Mouse (Mus musculus): Measurements from ENCODE around the gene Ppm1f. TPM values are rescaled to one million over a fixed set of nuclear protein-coding genes. Genes with fewer than 3 reads are reported as not detected.
"Not testable (repeated sequence)": the region's sequence is repeated elsewhere in the genome, so short reads cannot be mapped to it uniquely, and the experiment has no call there.

The Ppm1f gene
- 10 to 100 TPM; 43.4 to 49.0 TPM for total RNA-seq (2021)

DNA sequence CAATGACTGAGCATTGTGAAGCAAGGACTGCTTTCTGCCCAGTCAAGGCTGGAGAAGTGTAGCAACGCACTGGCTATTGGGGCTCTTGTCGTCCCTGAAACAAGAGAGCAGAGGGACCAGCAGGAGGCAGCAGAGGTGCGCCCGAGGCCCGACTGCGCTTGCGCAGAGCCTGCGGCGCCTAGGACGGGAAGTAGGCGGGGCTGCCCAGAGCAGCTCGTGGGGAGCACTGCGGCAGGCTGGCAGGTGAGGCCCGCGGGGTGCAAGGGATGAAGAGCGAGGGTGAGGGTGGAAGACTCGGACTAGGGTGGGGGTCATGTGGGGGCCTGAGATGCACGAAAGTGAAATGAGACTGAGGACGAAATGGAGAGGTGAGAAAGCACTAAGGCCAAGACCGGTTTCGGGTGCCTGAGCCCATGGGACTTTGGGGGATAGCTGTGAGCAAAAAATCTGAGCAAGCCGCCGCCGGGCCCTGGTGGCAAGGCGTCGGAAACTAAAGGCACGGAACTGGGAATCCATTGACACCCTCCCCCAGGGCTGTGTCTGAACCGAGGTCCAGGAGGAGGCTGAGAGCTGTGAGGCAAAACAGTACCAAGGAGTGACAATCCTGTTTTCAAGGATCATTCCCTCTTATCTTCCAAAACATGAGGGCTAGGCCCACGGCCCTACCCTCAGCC lies at the start of gene Ppm1f:
Gene Ppm1f (plus strand): TSS at position 88 of the 674 bp plus-strand sequence.
- DNase-seq, result peak; percentile 96 to 97
- intact Hi-C loops (cut with DNase I), result loop anchor here (1.0 to 10.0 kb wide), 3 partner anchors 16 to 378 kb away; partner anchors contain the start of genes Tmem191c, Top3b and Vpreb1

DNA sequence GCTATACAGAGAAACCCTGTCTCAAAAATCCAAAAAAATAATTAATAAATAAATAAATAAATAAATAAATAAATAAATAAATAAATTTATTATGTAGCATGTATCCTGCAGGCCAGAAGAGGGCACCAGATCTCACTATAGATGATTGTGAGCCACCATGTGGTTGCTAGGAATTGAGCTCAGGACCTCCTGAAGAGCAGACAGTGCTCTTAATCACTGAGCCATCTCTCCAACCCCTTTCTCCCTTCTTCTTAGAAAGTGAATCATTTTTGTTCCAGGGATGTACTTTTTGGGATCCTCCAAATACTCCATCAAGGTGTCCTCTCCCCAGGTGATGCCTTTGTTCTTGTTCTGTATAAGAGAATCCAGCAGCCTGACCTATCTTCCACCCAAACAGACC lies 47.1 kb upstream of the Ppm1f start:
- intact Hi-C loops (cut with DNase I), result no loop called here
- no peak for DNase-seq

DNA sequence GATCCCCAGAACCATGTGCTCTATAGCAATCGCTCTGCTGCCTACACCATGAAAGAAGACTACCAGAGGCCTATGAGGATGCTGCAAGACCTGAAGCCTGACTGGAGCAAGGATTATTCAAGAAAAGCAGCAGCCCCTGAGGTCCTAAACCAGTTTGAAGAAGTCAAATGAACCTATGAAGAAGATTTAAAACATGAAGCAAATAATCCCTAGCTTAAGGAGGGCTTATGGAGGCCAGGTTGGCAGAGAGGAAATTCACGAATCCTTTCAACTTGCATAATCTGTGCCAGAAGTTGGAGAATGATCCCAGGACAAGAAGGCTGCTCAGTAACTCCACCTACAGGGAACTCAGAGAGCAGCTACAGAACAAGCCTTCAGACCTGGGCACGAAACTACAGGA lies 43.9 kb upstream of the Ppm1f start:
- DNase-seq, result no peak
- intact Hi-C loops (cut with DNase I), result no loop called here

DNA sequence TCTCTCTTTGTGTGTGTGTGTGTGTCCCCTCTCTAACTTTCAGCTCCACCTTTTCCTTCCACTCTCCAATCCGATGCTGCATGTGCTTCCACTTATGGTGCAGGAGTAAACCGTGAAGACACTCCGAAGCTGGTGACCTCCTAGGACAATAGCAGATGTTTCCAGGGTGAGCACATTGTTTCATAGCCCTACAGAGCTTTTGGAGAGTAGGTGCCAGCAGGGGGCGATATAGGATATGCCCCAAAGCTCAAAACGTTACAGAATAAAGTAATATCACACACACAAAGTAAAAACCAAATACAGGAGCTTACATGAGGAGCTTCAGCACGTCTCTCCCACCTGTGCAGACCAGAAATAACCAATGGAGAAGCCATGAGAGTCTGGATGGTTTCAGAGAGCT lies 41.4 kb upstream of the Ppm1f start:
- intact Hi-C loops (cut with DNase I), result loop anchor here (1.0 kb wide), 1 partner anchor 57 kb away; no protein-coding TSS in a partner anchor

DNA sequence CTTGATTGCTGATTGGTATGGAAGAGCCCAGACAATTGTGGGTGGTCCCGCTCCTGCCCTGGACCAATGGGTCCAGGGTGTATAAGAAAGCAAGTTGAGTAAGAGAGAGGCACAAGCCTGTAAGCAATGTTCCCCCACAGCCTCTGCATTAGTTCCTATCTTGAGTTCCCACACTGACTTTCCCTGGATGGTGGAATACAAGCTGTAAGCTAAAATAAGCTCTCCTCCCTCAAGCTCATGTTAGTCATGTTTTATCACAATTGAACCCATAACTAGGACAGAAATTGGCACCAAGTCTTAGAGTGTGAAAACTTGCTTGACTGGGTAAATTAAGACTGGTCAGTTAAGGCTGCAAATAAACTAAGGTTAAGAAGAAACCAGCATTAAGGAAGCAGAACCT lies 40.7 kb upstream of the Ppm1f start:
- intact Hi-C loops (cut with DNase I), result loop anchor here (1.0 kb wide), 1 partner anchor 57 kb away; no protein-coding TSS in a partner anchor
- no peak for DNase-seq

More for the DNA sequence above, 41.4 kb upstream of the Ppm1f start:
- DNase-seq, result peak; percentile 58 to 75

DNA sequence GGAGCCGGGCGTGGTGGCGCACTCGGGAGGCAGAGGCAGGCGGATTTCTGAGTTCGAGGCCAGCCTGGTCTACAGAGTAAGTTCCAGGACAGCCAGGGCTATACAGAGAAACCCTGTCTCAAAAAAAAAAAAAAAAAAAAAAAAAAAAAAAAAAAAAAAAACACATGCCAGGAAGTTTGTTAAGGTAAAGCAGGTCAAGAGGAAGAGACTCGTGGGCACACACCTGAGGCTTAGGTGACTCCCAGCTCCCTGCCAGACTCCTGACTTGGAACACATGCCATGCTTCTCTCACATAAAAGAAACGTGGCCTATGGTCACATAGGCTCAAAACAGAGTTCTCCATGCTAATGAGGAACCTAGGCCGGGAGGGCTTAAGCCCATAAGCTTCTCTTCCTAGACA lies 40.2 kb upstream of the Ppm1f start:
- DNase-seq; intact Hi-C loops (cut with DNase I): not testable (repeated sequence)

DNA sequence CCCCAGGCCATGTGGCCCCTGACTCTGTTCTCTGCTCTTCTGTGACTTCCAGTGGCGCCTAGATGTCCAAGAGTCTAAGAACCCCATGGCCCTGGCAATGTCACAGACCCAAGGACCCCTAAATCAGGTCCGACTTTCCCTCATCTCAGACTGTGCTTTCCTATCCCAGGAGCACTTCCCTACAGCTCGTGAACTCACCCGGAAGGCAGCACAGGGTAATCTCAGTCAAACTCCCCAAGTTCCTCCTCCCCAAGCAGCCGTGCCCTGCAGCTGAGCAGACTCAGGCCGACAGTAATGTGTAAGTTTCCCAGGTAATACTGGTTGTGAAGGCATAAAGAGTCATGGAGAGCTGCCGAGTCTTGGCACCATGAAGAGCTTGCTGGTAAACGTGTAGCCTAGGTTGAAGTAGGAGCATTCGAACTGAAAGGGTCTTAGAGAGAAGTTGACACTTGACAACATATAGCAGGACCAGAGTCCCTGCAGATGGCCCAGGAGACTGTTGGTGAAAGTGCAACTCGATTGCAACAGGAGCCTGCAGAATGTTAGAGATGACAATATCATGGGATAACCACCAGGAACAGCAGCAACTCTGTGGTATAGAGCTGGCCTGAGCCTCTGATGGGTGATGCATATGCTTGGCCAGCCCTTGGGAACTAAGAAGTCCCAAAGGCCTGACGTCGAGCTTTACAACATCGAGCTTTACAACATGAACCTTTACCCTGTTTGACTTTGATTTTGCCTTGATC lies 39.4 kb upstream of the Ppm1f start:
- DNase-seq, result no peak
- intact Hi-C loops (cut with DNase I), result no loop called here

DNA sequence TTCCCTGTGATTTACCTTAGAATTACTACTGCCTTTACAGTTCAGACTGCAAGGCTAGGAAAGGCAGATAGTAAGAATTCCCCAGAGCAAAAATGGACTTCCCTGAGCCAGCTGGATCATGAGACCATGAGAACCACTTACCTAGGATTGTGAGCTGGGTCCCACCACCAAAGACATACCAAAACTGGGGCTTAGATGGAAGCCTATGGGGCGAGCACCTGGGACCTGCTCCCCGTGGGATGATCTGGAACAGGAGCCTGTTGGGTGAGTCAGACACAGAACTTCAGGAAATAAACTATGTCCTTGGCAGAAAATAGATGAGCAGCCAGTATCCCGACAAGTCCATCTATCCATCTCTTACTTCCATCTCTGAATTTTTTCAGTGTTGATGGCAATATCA lies 34.0 kb upstream of the Ppm1f start:
- no peak for DNase-seq
- intact Hi-C loops (cut with DNase I), result no loop called here

DNA sequence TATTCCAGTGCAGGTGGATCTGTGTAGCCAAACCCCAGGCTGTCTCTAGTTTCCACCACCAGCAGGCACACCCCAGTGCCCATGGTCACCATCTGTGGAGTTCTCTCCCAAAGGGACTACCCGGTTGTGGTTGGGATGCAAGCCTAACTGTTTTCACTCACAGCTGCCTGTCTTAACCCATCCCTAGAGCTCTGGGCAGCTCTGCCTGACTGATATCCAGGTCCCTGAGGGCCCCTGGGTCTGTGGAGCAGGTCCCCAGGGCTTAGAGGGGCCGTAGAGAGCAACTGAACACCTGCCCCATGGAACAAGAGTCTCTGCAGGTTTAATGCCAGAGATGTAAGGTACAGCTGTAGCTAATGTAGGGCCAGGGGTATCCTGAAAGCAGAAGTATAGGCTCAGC lies 32.3 kb upstream of the Ppm1f start, which contains the start of gene Igll1:
Gene Igll1 (minus strand): TSS at position 8 of the 400 bp plus-strand sequence.
- no peak for DNase-seq
- intact Hi-C loops (cut with DNase I), result no loop called here

DNA sequence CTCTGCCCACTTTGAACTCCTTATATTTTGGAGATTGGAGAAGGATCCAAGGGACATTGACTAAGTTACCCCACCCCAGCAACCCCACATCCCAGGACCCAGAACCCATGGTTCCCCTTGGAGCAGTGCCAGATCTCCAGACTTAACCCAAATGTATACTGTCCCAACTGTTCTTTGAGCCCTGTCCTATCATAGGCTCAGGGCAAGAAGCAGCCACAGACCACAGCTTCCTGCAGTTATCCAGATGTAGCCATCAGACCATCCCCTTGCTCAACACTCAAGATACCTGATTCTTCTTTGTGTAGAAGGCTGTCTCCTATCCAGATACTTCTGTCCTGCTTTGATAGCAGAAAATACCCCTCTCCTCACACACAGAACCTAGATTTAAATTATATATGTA lies 31.1 kb upstream of the Ppm1f start:
- DNase-seq, result no peak
- intact Hi-C loops (cut with DNase I), result no loop called here

DNA sequence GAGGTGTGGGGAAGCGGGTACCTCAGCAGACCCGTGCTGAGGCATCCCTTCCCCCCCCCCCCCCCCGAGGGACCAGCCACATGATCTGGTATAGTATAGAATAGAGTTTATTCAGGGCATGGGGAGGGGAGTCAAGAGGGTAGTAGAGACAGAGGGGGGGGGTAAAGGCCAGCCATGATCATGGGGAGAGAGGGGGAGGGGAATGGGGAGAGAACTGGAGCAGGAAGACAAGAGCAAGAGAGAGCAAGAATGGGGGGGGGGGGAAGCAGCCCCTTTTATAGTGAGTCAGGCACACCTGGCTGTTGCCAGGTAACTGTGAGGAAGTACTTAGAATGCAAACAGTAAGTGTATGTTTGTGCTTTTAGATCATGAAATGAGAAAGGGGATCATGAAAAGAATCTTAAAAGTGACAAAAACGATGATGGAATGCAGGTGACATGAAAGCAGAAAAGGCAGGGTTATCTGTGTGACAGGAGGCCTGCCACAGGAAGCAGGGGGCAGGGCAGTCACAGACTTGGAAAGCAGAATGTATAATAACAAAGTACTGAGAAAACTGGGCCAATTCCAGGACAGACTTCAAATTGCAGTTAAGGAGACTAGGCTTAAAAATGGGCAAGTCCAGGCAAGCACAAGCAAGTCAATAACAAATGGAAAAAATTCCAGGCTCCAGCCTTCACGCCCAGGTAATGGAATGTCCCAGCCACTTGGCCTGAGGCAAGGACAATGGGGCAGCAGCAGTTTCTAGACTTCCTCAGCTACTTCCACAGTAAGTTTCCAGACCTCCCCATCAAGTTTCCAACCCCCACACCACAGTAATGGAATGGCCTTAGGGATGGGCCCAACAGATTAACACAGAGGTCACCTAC lies 30.3 kb upstream of the Ppm1f start:
- DNase-seq, result peak; percentile 22 to 35
- intact Hi-C loops (cut with DNase I), result no loop called here

DNA sequence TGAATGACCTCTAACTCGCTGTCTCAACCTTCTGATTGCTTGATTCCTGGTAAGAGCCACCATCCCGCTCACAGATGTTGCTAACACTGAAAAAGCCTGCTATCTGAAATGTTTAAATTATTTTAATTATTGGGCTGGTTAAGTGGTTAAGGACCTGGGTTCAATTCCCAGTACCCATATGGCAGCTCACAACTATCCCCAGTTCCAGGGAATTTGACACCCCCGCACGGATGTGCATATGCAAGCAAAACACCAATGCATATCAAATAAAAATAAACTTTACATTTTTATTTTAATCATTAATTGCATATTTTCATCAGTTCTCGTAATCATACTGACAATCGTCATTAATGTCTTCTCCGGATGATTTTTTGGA lies 26.0 kb upstream of the Ppm1f start:
- intact Hi-C loops (cut with DNase I), result loop anchor here (2.0 kb wide), 1 partner anchor 27 kb away; the partner anchor contains the start of gene Ppm1f
- DNase-seq, result no peak

DNA sequence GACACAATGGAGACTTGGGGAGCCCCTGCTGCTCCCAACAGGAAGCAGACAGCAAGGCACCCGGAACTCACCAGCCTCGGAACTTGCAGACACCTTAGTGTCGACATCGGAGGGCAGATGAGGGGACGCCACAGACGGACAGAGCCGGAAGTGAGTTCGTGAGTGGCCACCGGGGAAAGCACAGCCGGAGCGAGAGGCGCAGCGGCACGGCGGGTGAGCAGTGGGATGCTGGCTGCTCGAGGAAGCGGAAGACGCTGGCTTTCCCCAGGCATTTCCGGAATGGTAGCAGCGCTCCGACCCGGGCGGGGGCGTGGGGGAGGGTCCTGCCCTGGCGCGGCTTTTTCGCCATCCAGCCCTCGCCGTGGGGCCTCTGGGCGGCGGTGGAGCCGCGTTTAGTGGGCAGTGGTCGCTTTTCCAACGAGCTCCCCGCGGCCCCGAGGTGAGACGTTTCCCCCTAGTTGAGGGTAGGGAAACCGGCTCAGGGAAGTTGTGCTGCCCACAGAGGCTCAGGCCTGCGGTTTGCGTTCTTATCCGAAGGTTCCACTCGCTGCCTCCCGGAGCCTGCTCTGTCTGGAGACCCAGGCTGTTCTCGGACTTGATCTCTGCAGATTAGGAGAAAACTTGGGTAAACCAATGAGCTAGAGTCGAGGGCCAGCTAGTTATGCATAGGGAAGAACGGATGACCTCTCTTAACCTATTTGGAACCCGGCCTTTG lies 25.5 kb upstream of the Ppm1f start, which contains the start of the genes Top3b and Vpreb1:
Gene Top3b (plus strand): TSS at position 120 of the 715 bp plus-strand sequence.
Gene Vpreb1 (minus strand): TSS at position 227 of the 715 bp plus-strand sequence.
- intact Hi-C loops (cut with DNase I), result loop anchor here (2.0 kb wide), 1 partner anchor 26 kb away; the partner anchor contains the start of gene Ppm1f
- DNase-seq, result peak; percentile 91 to 93

DNA sequence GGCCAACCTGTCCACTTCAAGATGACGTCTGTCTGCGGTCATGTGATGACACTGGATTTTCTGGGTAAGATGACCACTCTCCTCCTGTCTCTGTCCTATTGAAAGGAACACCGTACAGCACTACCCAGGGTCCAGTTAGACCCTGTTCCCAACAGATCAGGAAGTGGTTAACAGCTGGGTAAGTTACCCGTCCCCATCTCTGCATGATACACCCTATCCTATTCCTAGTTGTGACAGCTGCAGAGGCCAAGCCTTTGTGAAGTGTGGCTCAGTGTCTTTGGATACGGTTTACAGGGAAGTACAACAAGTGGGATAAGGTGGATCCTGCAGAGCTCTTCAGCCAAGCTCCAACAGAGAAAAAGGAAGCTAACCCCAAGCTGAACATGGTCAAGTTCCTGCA lies 17.2 kb upstream of the Ppm1f start:
- intact Hi-C loops (cut with DNase I), result no loop called here
- no peak for DNase-seq

DNA sequence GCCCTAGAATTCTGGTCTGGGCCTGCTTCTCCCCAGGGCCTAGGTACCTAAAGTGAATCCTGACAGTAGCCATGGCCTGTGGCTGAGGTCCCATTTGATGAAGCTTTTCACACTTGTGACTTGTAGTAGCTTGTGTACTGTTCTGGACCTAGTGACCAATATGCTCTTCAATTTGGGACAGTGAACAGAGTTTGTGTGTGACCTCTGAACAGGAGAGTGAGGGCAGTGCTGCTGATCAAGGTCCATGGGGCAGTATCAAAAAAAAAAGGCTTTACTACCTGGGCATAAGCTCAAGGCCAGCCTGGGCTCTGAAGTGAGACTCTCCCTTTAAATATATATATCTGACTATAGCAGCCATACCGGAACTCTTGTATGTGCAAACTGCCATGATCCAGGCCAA lies 7.9 kb upstream of the Ppm1f start:
- intact Hi-C loops (cut with DNase I), result no loop called here
- DNase-seq, result no peak

DNA sequence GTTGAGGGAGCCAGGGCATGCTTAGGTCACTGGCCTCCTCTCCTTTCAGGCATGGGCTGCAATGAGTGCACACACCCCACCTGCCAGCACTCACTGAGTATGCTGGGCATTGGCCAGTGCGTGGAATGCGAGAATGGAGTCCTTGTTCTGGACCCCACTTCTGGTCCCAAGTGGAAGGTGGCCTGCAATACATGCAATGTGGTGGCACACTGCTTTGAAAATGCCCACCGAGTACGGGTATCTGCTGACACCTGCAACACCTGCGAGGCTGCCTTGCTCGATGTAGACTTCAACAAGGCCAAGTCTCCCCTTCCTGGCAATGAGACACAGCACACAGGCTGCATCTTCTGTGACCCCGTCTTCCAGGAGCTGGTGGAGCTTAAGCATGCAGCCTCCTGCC lies 3.9 kb upstream of the Ppm1f start:
- DNase-seq, result no peak
- intact Hi-C loops (cut with DNase I), result loop anchor here (10.0 kb wide), 1 partner anchor 382 kb away; the partner anchor contains the start of gene Tmem191c

DNA sequence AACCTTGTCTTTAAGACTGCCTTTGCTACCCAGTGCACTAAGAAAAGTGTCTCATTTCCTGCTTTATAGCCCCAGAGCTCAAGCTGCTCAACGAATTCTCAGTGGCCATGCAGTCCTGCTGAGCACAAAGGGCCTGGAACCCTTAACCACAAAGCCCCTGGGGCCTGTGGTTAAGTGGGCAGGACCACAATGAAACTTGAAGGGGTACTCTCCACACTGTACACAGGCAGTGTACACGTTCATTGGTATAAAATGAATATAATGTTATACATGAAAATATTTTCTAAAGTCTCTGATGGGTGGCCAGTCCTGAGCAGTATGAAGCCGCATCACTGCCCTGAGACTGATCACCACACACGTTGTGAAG lies 271 bp upstream of the Ppm1f start:
- DNase-seq, result no peak
- intact Hi-C loops (cut with DNase I), result loop anchor here (1.0 to 10.0 kb wide), 3 partner anchors 16 to 379 kb away; partner anchors contain the start of genes Tmem191c, Top3b and Vpreb1

DNA sequence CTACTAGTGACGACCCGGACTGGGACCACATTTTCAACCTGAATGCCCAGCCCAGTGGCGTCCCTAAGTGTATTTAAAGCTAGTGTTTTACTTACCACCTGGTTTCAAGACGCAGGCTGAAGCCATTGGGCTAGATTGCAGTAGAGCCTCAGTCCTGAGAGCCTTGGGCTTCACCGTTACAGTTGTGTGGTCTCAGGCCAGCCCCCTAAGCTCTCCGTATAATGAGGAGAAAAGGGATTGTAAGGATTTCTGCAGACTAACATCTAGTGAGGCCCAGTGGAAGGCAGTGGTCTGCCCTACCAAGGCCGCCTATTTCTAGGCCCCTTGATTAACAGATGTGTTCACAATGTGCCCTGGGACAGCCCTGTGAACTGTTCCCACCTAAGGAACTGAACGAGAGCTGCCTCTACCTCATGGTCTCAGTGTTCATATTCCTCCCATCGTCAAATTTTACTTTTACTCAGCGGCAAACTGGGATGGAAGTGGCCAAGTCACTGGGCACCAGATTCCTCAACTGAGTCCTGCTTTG lies 851 bp downstream of the Ppm1f start:
- intact Hi-C loops (cut with DNase I), result loop anchor here (2.0 to 10.0 kb wide), 2 partner anchors 26 to 378 kb away; partner anchors contain the start of genes Tmem191c, Top3b and Vpreb1
- DNase-seq, result peak in 1 of 2 experiments; percentile 15

DNA sequence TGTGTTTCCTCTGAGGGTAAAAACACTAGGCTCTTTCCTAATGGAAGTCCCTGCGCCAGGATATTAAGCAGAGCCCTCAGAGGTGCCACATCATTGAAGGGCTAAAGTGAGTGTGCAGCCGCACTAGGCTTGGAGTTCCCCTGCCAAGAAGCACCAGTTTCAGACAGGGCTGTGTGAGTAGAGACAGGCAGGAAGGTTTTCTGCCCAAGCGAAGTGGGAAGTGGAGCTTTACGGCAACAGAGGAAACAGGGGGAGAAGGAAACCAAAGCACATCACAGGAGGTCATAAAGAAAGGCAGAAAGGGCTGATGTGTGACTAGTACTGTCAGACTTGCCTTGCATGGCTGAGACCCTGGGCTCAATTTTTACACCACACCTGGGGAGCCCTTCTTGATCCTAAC lies 6.1 kb downstream of the Ppm1f start:
- no peak for DNase-seq
- intact Hi-C loops (cut with DNase I), result no loop called here

DNA sequence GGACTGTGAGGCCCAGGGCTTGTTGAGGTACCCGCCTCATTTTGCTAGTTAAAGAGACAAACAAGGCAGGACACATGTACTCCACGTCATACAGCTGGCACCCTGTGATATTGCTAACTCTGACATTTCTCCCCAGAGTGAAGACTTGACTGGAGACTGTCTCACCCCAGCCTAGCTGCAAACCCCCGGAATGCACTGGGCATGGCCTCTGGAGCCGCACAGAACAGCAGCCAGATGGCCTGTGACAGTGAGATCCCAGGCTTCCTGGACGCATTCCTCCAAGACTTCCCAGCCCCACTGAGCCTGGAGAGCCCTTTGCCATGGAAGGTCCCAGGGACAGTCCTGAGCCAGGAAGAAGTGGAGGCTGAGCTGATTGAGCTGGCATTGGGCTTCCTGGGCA lies 6.9 kb downstream of the Ppm1f start:
- intact Hi-C loops (cut with DNase I), result no loop called here
- DNase-seq, result no peak

All from heart, postnatal 10 days (tissue).